Mouse (Mus musculus) left cerebral cortex, adult 2 months (tissue): ENCODE results near the gene Ahcyl2. TPM values are rescaled to one million over a fixed set of nuclear protein-coding genes. Genes with fewer than 3 reads are reported as not detected.
"Not testable (repeated sequence)": the region's sequence is repeated elsewhere in the genome, so short reads cannot be mapped to it uniquely, and the experiment has no call there.

ENCODE experiments used
- DNase-seq, 2 experiments: peaks; one replicate each; pipeline ENCODE4 v3.0.0; 2021 to 2022; ENCODE audit warnings: low spot score in 2 of 2, mixed read lengths in 1 of 2; ENCODE audit errors: extremely low spot score in 1 of 2
- H3K27ac ChIP-seq: fragments of 200-600 bp; 2 replicates; pipeline ENCODE4 v1.8.1; 2022
- H3K4me3 ChIP-seq: fragments of 200-600 bp; 2 replicates; pipeline ENCODE4 v1.8.1; 2022
- CTCF ChIP-seq: fragments of 200-600 bp; IDR thresholded peaks from 2 replicates; pipeline ENCODE4 v1.8.1; 2022; ENCODE audit warnings: antibody characterized with exemption, mild to moderate bottlenecking, moderate library complexity
- intact Hi-C: fragments of 180-260 bp; cut with DNase I; formaldehyde crosslinking; loops from one replicate; pipeline ENCODE4 v1.15.1; 2025
- total RNA-seq, 2 experiments: library from RNA; stranded (reverse); gene quantifications; 2 replicates each; pipeline ENCODE4 v1.2.3; 2021

The Ahcyl2 gene
- total RNA-seq, 2 experiments from 2014 or later, result 137 to 141 TPM

DNA sequence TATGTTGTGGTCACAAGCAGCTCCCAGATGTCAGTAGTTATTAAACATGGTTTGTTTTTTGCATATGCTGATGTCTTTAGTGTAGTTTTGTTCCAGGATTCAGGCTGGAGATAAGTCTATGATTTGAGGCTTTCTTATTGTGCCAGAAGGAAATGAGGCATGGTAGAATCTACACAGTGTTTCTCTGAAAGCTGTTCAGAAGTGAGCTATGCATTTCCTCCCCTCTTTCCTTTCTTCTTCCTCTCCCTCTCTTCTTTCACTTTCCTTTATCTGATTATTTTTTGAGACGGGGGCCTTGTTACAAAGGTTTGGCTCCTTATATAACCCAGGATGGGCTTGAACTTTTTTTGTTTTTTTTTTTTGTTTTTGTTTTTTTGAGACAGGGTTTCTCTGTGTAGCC is 25.7 kb downstream of the Ahcyl2 start:
- no peak for DNase-seq
- intact Hi-C loops, result no loop called here
- Histone ChIP-seq H3K4me3 (no peak overlapping the region), H3K27ac (no peak overlapping the region)
- TF ChIP-seq CTCF, result no peak

DNA sequence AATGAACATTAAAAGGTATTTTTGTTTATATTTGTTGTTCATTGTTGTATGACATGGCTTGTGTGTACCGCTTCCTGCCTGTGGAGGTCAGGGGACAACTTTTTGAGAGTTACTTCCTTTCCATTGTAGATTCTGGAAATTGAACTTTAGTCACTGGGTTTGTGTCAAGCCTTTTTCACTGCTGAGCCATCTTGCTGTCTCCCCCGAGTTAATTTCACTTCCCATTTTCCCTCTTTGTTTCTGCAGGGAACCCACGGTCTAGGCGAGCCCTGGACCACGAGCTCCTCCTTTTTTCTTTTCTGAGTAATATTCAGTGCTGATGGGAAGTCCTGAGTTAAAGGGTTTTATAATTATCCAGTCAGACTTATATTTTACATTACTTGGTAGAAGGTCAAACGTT is 26.8 kb downstream of the Ahcyl2 start:
- DNase-seq, result no peak
- intact Hi-C loops, result no loop called here

DNA sequence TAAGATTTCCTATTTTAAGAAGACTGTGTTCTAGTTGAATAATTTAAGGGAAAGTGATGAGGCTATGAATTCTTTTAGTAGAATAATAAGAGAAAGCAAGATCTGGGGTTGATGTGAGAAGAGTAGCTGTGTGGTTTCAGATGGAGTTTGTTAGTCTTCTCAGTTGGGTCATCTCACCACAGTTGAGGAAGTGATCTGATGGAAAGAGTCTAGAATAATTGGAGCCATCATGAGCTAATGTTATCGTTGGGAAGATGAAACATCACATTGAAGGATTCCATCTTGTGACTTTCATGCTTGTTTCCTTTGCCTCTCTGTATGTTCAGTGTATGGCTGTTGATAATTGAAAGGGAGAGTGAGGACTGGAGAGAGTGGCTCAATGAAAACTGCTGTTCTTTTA is 35.2 kb downstream of the Ahcyl2 start:
- no peak for DNase-seq
- TF ChIP-seq CTCF, result no peak
- H3K4me3 ChIP-seq, result no peak overlapping the region
- intact Hi-C loops, result no loop called here
- no peak overlapping the region for H3K27ac ChIP-seq

More for the DNA sequence above, 26.8 kb downstream of the Ahcyl2 start:
- Histone ChIP-seq H3K27ac (no peak overlapping the region), H3K4me3 (no peak overlapping the region)
- no peak for TF ChIP-seq CTCF

DNA sequence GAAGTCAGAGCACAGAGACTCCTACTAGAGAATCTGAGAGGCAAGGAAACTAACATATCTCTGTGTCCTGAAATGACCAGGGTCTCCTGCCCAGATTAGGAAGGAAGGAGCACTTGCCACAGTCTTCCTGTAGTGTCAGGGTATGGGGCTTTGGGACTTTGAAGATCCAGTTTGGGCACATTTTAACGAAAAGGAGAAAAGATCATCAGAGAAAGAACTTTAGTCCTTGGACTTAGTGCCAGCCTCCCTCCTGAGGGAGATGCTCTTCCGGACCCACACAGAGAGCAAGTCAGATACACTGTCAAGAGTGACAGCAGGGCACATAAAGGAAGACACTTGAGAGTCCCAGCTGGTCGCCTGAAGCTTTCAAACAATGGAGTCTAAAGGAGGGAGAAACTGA is 36.2 kb downstream of the Ahcyl2 start:
- H3K27ac ChIP-seq, result no peak overlapping the region
- DNase-seq, result no peak
- no peak overlapping the region for H3K4me3 ChIP-seq
- TF ChIP-seq CTCF, result no peak
- intact Hi-C loops, result no loop called here

DNA sequence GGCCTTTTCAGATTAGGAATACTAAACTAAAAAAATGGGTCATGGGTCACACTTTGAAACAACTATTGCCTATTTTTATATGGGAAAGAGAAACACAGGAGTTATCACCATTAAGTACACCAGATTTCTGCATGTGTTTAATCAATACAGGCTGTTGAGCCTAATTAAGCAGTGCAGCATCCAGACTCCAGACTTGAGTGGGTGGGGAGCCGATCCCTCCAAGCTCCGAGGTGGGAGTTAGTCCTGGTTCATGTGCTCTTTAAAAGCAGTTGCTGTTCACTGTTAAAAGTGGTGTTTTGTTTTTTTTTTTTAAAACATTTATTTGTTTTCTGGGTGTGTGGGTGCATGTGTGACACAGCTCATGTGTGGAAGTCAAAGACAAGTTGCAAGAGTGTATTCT is 37.6 kb downstream of the Ahcyl2 start:
- Histone ChIP-seq H3K27ac (no peak overlapping the region), H3K4me3 (no peak overlapping the region)
- intact Hi-C loops, result no loop called here
- TF ChIP-seq CTCF, result no peak
- DNase-seq, result no peak

DNA sequence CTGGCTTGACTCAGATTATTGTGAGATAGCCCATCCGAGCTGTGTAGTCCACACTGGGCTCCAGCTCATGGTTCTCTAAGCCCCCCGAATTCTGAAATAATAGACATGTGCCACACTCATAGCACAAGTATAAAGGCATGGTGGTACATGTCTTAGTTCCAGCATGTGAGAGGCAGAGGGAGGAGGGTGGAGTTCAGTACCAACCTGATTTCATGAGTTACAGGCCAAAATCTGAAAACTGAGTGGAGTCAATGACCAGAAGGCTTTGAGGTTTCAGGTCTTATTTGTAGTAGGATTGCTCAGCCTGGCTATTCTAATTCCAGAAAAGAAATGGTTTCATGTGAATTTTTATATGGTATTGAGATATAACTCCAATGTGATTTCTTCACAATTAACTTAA is 44.3 kb downstream of the Ahcyl2 start:
- DNase-seq, result no peak
- Histone ChIP-seq H3K27ac (no peak overlapping the region), H3K4me3 (no peak overlapping the region)
- no peak for TF ChIP-seq CTCF
- intact Hi-C loops, result loop anchor here (10.0 kb wide), 1 partner anchor 207 kb away; the partner anchor contains the start of gene Tnpo3

DNA sequence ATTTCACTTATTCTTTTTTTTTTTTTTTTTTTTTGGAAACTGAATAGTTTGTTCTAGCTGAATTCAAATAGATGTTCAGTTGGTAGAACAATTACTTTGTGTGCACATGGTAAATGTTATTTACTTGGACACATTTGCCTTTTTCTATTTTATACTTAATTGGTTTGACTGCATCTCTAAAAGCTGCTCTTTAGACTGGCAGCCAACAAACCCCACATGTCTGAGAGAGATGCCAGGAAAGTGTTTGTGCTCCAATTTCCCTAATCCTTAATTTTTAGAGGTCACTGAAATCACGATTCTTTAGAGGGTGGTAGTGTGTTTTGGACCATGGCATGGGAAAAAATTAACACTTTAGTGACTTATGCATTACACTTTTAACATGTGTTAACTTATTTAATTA is 44.8 kb downstream of the Ahcyl2 start:
- no peak for DNase-seq

DNA sequence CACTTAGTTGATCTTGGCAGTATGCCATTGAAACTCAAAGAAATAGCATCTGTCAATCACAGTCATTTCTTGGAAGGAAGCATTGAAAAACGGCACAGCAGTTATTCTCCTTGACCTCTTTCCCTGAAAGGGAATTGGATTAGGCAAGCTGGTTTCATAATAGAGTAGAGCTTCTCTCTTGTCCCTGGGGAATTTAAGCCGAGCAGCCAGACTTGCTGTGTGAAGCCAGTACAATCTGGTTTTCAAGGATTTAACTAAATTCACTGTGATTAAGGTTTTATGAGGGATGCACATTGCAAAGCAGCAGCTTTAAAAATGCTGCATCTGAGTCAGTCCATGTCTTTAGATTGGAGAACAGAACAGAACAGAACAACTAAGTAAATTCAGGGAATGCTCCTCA is 46.8 kb downstream of the Ahcyl2 start:
- TF ChIP-seq CTCF, result no peak
- intact Hi-C loops, result loop anchor here (2.0 to 10.0 kb wide), 2 partner anchors 46 to 210 kb away; partner anchors contain the start of genes Ahcyl2 and Tnpo3
- Histone ChIP-seq H3K27ac (peak overlapping the region; percentile 68), H3K4me3 (no peak overlapping the region)
- DNase-seq, result no peak

More for the DNA sequence above, 44.8 kb downstream of the Ahcyl2 start:
- intact Hi-C loops, result loop anchor here (10.0 kb wide), 1 partner anchor 208 kb away; the partner anchor contains the start of gene Tnpo3
- no peak overlapping the region for H3K27ac ChIP-seq
- H3K4me3 ChIP-seq, result no peak overlapping the region
- TF ChIP-seq CTCF, result no peak

DNA sequence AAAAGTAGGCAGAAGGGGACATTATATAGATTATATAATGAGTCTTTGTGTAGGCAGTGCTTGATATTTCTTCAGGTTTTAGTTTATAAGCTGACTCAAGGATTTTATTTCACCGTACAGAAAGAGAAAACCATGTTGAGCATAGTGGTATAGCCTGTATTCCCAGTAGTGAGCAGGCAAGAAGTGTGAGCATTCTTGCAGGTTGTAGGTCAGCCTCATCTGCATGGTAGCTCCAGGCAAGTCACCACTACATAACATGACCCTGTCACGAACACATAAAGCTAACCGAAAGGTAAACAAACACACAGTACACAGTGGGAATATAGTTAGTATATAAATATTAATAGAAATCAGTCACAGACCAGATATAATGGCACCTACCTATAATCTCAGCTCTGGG is 47.2 kb downstream of the Ahcyl2 start:
- Histone ChIP-seq H3K27ac (peak overlapping the region; percentile 68), H3K4me3 (no peak overlapping the region)
- no peak for TF ChIP-seq CTCF
- DNase-seq, result no peak
- intact Hi-C loops, result loop anchor here (2.0 to 10.0 kb wide), 2 partner anchors 46 to 210 kb away; partner anchors contain the start of genes Ahcyl2 and Tnpo3

DNA sequence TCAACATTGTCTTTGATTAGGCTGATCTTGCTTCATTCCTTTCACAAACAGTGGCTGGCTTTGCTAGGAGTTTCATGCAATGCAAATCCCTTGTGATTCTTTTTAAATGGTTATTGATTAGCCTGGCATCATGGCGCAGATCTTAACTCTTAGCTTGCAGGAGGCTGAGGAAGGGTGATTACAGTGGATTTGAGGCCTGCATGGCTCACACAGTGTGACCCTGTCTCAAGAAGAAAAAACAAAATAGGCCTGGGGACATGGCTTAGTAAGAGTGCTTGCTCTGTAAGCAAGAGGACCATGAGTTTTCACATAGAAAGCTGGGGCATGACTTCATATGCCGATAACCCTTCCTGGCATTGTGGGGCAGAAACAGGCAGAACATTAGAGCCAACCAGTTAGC is 47.8 kb downstream of the Ahcyl2 start:
- DNase-seq, result no peak
- H3K4me3 ChIP-seq, result no peak overlapping the region
- no peak for TF ChIP-seq CTCF
- peak overlapping the region; percentile 68 for H3K27ac ChIP-seq
- intact Hi-C loops, result loop anchor here (2.0 to 10.0 kb wide), 2 partner anchors 47 to 211 kb away; partner anchors contain the start of genes Ahcyl2 and Tnpo3

DNA sequence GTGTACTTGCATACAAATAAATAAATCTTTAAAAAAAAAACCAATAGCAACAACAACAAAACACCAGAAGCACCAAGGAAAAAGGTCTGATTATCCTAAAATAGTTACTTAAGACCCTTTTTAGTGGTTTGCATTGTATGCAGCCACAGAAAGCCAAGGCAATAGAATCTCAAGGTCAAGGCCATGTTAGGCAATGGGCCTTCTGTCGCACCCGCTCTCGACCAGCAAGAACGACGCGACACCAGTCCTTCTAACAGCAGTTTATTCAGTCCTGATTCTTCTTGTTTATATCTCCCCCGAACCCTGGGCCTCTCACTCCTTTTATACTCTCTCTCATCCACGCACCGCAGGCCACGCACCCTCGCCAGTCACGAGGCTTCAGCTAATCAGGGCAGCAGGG is 48.6 kb downstream of the Ahcyl2 start:
- DNase-seq, H3K27ac ChIP-seq, H3K4me3 ChIP-seq: not testable (repeated sequence)
- intact Hi-C loops, result loop anchor here (10.0 kb wide), 1 partner anchor 212 kb away; the partner anchor contains the start of gene Tnpo3

DNA sequence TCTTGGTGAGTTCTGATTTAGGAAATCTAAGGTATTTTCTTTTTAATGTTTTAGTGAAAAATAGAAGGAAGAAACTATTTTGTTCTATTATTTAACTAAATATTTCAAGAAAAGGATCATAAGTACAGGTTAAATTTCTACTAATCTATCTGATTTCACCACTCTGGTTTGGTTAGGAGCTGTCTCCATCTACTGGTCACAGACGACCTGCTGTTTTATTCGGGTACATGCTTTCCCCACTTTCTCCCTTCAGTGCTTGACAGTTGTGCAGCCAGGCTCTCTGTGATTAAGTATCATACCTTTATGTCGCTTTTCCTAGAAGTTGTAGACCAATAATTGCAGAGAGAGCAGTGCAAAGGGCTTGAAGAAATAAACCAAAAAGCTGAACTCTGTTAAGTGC is 51.5 kb downstream of the Ahcyl2 start:
- Histone ChIP-seq H3K4me3 (no peak overlapping the region), H3K27ac (no peak overlapping the region)
- DNase-seq, result no peak
- peak; percentile 74 for TF ChIP-seq CTCF
- intact Hi-C loops, result loop anchor here (10.0 kb wide), 1 partner anchor 215 kb away; the partner anchor contains the start of gene Tnpo3

DNA sequence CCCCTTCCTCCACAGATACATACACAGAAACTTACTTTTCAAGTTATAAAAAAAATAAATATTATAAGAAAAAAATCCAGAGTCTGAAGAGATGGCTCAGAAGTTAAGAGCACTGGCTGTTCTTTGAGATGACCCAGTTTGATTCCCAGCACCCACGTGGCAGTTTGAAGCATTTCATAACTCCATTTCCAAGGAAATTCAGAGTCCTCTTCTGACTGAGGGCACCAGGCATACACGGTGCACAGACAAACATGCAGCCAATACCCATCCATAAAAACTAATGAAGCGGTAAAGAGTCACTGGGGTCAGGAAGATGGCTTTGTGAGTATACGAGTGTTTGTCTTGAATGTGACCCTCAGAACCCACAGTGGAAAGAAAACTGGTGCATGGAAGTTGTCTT is 52.5 kb downstream of the Ahcyl2 start:
- H3K27ac ChIP-seq, result no peak overlapping the region
- no peak for DNase-seq
- H3K4me3 ChIP-seq, result no peak overlapping the region
- TF ChIP-seq CTCF, result no peak
- intact Hi-C loops, result loop anchor here (2.0 kb wide), 1 partner anchor 108 kb away; no protein-coding TSS in a partner anchor
